Comparison of ENCODE assay signal across 10 mouse cellular contexts in the genomic region with DNA sequence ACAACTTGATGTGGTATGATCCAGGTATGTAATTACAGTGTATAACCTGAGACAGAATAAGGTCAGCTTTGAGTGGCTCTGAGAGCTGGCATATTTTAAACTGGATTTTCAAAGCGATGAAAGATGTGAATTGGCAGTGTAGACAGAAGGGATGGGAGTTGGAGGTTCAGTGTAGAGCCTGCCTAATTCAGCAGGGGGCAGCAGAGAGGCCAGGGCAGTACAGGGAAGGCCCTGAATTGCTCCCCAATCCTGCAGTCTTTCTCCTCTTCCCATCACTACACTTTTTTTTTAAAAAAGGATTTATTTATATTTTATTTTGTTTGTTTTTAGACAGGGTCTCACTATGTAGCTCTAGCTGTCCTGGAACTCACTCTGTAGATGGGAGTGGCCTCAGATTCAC. TPM values are rescaled to one million over a fixed set of nuclear protein-coding genes. Genes with fewer than 3 reads are reported as not detected.
DNase-seq lines count a peak whose midpoint lies in the region; ATAC-seq lines count a peak whose summit lies in the region.
"Had no signal": no experiment of that assay in that cellular context is flagged by ENCODE, and none has a peak within 500 bp of the region (broad histone marks: within the 10 kb centered on the region; RNA-seq: fewer than 3 reads in every experiment).

No protein-coding gene starts in this region.

- peak overlapping the region; percentile 90; the same call in 1 of the 2 replicates for H3K4me2 ChIP-seq in liver, embryonic 12.5 days
- H3K4me2 ChIP-seq in forebrain, embryonic 15.5 days (replicated peaks), result no peak overlapping the region
- H3K4me2 ChIP-seq: limb, embryonic 15.5 days; neural tube, embryonic 15.5 days had no signal

- H3K4me1 ChIP-seq in liver, embryonic 12.5 days, result peaks cover 85% of the 10 kb centered on the region
- H3K4me1 ChIP-seq in limb, embryonic 10.5 days, result peaks cover 22% of the 10 kb centered on the region
- H3K4me1 ChIP-seq in forebrain, embryonic 15.5 days, result peaks cover 25% of the 10 kb centered on the region

- H3K27me3 ChIP-seq in liver, embryonic 12.5 days (replicated peaks), result no peaks in the 10 kb centered on the region
- H3K27me3 ChIP-seq in limb, embryonic 10.5 days (ENCODE audit: low read depth, poor library complexity, severe bottlenecking), result no peaks in the 10 kb centered on the region
- no peaks in the 10 kb centered on the region for H3K27me3 ChIP-seq in forebrain, embryonic 15.5 days
- H3K27me3 ChIP-seq: limb, embryonic 15.5 days; neural tube, embryonic 15.5 days had no signal

- H3K4me3 ChIP-seq in liver, embryonic 12.5 days, result no peak overlapping the region
- no peak overlapping the region for H3K4me3 ChIP-seq in limb, embryonic 10.5 days
- no peak overlapping the region for H3K4me3 ChIP-seq in forebrain, embryonic 15.5 days
- H3K4me3 ChIP-seq: limb, embryonic 15.5 days; neural tube, embryonic 15.5 days had no signal

- no peak overlapping the region for H3K27ac ChIP-seq in liver, embryonic 12.5 days
- H3K27ac ChIP-seq in limb, embryonic 10.5 days, result no peak overlapping the region
- H3K27ac ChIP-seq in forebrain, embryonic 15.5 days (replicated peaks), result no peak overlapping the region
- H3K27ac ChIP-seq: limb, embryonic 15.5 days; neural tube, embryonic 15.5 days had no signal

- no peaks in the 10 kb centered on the region for H3K9me3 ChIP-seq in liver, embryonic 12.5 days (replicated peaks)
- no peaks in the 10 kb centered on the region for H3K9me3 ChIP-seq in limb, embryonic 10.5 days (replicated peaks)
- H3K9me3 ChIP-seq in forebrain, embryonic 15.5 days, result no peaks in the 10 kb centered on the region
- H3K9me3 ChIP-seq: limb, embryonic 15.5 days; neural tube, embryonic 15.5 days had no signal

- peak; percentile 92 for DNase-seq in heart, adult 11 months
- no peak for DNase-seq in heart, adult 8-10 months (ENCODE audit: low spot score)
- peak; percentile 72 for DNase-seq in thymus, postnatal 14 days
- DNase-seq in thymus, adult 18-20 months, result no peak
- no peak for DNase-seq in limb, embryonic 10.5 days (ENCODE audit: low spot score)
- no peak for DNase-seq in urinary bladder, adult 18-20 months (ENCODE audit: low spot score in 2 of 2)

- no peak overlapping the region for H3K9ac ChIP-seq in liver, embryonic 12.5 days
- H3K9ac ChIP-seq in forebrain, embryonic 15.5 days (replicated peaks), result no peak overlapping the region
- H3K9ac ChIP-seq: limb, embryonic 15.5 days; neural tube, embryonic 15.5 days had no signal

- H3K36me3 ChIP-seq in liver, embryonic 12.5 days, result peaks cover 65% of the 10 kb centered on the region
- peaks cover 68% of the 10 kb centered on the region for H3K36me3 ChIP-seq in limb, embryonic 10.5 days
- H3K36me3 ChIP-seq in forebrain, embryonic 15.5 days, result peaks cover 36% of the 10 kb centered on the region

- ATAC-seq in liver, embryonic 12.5 days, result no peak
- no peak for ATAC-seq in forebrain, embryonic 15.5 days (replicated peaks)

- 86% methylated on average over 1 of the region's 1 CpGs for WGBS in liver, embryonic 12.5 days (ENCODE audit: insufficient replicate concordance)
- 91% methylated on average over 1 of the region's 1 CpGs for WGBS in limb, embryonic 10.5 days
- WGBS in forebrain, embryonic 15.5 days, result 92% methylated on average over 1 of the region's 1 CpGs

RNA-seq across cellular contexts. Expression of a gene that starts 2.6 kb away (rescaled TPM):
- 1 to 10 TPM in 3 of 4 experiments, under 1 TPM in 1; 0.35 to 5.1 (median 2.0) TPM for total RNA-seq in heart, adult 8-10 months (2022)
- polyA plus RNA-seq in liver, embryonic 12.5 days (2016; fragmentation: Nextera tagmentation; extraction: Ambion mirVana), result 2.3 and 2.7 TPM in 2 replicates
- polyA plus RNA-seq in limb, embryonic 10.5 days (2016; fragmentation: Nextera tagmentation; extraction: Ambion mirVana), result 0.81 and 2.1 TPM in 2 replicates
- polyA plus RNA-seq in forebrain, embryonic 15.5 days (2015; fragmentation: Nextera tagmentation; extraction: Ambion mirVana), result 2.2 and 3.0 TPM in 2 replicates

RNA-seq across cellular contexts. Expression of a gene that starts 2.6 kb away (rescaled TPM):
- 10 to 100 TPM; 15.7 to 19.9 (median 18.1) TPM for total RNA-seq in heart, adult 8-10 months (2022)
- polyA plus RNA-seq in liver, embryonic 12.5 days (2016; fragmentation: Nextera tagmentation; extraction: Ambion mirVana), result 31.2 and 32.6 TPM in 2 replicates
- polyA plus RNA-seq in limb, embryonic 10.5 days (2016; fragmentation: Nextera tagmentation; extraction: Ambion mirVana), result 51.6 and 53.4 TPM in 2 replicates
- polyA plus RNA-seq in forebrain, embryonic 15.5 days (2015; fragmentation: Nextera tagmentation; extraction: Ambion mirVana), result 45.5 and 50.2 TPM in 2 replicates

RNA-seq across cellular contexts. Expression of a gene that starts 2.7 kb away (rescaled TPM):
- total RNA-seq in heart, adult 8-10 months (2022), result 10 to 100 TPM; 14.2 to 16.9 (median 15.9) TPM
- polyA plus RNA-seq in liver, embryonic 12.5 days (2016; fragmentation: Nextera tagmentation; extraction: Ambion mirVana), result 34.6 and 35.2 TPM in 2 replicates
- 41.3 and 48.3 TPM in 2 replicates for polyA plus RNA-seq in limb, embryonic 10.5 days (2016; fragmentation: Nextera tagmentation; extraction: Ambion mirVana)
- 32.5 and 33.8 TPM in 2 replicates for polyA plus RNA-seq in forebrain, embryonic 15.5 days (2015; fragmentation: Nextera tagmentation; extraction: Ambion mirVana)

RNA-seq across cellular contexts. Expression of a gene that starts 16.5 kb away (rescaled TPM):
- total RNA-seq in heart, adult 8-10 months (2022), result 1 to 10 TPM; 3.4 to 4.6 (median 3.7) TPM
- polyA plus RNA-seq in liver, embryonic 12.5 days (2016; fragmentation: Nextera tagmentation; extraction: Ambion mirVana), result 5.0 and 6.2 TPM in 2 replicates
- polyA plus RNA-seq in limb, embryonic 10.5 days (2016; fragmentation: Nextera tagmentation; extraction: Ambion mirVana), result 5.5 and 6.8 TPM in 2 replicates
- polyA plus RNA-seq in forebrain, embryonic 15.5 days (2015; fragmentation: Nextera tagmentation; extraction: Ambion mirVana), result 10.7 and 11.1 TPM in 2 replicates

Comparison
In these comparisons a context has a peak if more than half of its experiments do, and no peak if none do; other contexts are left out.
1. DNase-seq: peak in heart, adult 11 months (single experiment) and thymus, postnatal 14 days (single experiment); none in heart, adult 8-10 months (single experiment), thymus, adult 18-20 months (0 of 2), limb, embryonic 10.5 days (single experiment) and urinary bladder, adult 18-20 months (0 of 2).